Mouse (Mus musculus): ENCODE measurements around the gene Fabp3. TPM values are rescaled to one million over a fixed set of nuclear protein-coding genes. Genes with fewer than 3 reads are reported as not detected.

Gene Fabp3
- total and polyA plus RNA-seq, 2 experiments from 2014 or later, result 131 to 410 TPM

DNA sequence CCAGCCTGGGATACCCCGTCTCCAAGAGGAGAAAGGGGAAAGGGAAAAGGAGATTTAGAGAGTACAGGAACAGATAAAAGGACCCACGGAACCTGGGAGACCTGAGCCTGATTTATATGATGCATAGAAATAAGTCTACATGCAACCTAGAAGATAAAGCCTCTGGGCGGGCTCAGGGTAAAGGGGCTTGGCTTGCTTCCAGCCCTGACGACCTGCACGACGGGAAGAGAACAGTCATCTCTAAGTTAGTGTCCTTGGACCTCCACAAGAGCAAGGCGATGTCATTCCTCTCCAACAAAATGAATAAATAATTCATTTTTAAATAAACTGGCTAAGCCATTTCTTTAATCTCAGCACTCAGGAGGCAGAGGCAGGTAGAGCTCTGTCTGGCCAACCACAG, 14.2 kb downstream of the Fabp3 start:
- H3K27ac ChIP-seq, result no peak overlapping the region
- H3K27me3 ChIP-seq (ENCODE audit: insufficient read depth, low read length), result no peaks in the 10 kb centered on the region
- no peak for ATAC-seq
- peaks cover 39% of the 10 kb centered on the region for H3K36me3 ChIP-seq (ENCODE audit: insufficient read depth, low read length)
- H3K4me1 ChIP-seq (ENCODE audit: insufficient read depth, low read length), result no peaks in the 10 kb centered on the region
- WGBS, result 83% methylated on average over 7 of the region's 7 CpGs
- no peak for TF ChIP-seq CTCF (IDR thresholded peaks at IDR 0.05; ENCODE audit: low read depth)
- no peak overlapping the region for H3K4me2 ChIP-seq (ENCODE audit: low read depth, low read length)
- no peak for DNase-seq (ENCODE audit: low spot score)
- no peak overlapping the region for H3K4me3 ChIP-seq (ENCODE audit: low read length)
- no peak overlapping the region for H3K9ac ChIP-seq (replicated peaks; ENCODE audit: low read length)
- no peaks in the 10 kb centered on the region for H3K9me3 ChIP-seq (ENCODE audit: low read length)

DNA sequence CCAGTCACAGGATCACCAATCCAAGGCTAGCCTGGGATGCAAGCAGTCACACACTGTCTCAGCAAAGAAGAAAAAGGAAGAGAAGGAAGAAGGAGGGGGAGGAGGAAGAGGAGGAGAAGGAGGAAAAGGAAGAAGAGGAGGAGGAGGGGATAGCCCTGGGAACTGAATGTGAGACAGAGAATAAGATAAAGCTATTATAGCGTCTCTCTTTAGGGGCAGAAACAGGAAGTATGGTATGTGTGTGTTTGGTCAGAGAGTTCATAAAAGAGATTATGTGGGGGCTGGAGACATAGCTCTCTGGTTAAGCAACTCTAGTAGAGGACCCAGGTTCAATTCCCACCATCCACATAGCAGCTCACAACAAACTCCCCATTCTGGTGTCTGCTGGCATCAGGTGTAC, 14.8 kb downstream of the Fabp3 start:
- Histone ChIP-seq H3K36me3 (ENCODE audit: insufficient read depth, low read length) (peaks cover 39% of the 10 kb centered on the region), H3K27me3 (ENCODE audit: insufficient read depth, low read length) (no peaks in the 10 kb centered on the region), H3K9ac (replicated peaks; ENCODE audit: low read length) (no peak overlapping the region), H3K4me1 (ENCODE audit: insufficient read depth, low read length) (no peaks in the 10 kb centered on the region), H3K9me3 (ENCODE audit: low read length) (no peaks in the 10 kb centered on the region), H3K27ac (no peak overlapping the region), H3K4me2 (ENCODE audit: low read depth, low read length) (no peak overlapping the region), H3K4me3 (ENCODE audit: low read length) (no peak overlapping the region)
- WGBS, result 81% methylated on average over 1 of the region's 1 CpGs
- ATAC-seq (no peak), DNase-seq (ENCODE audit: low spot score) (no peak)
- TF ChIP-seq CTCF (IDR thresholded peaks at IDR 0.05; ENCODE audit: low read depth), result no peak

DNA sequence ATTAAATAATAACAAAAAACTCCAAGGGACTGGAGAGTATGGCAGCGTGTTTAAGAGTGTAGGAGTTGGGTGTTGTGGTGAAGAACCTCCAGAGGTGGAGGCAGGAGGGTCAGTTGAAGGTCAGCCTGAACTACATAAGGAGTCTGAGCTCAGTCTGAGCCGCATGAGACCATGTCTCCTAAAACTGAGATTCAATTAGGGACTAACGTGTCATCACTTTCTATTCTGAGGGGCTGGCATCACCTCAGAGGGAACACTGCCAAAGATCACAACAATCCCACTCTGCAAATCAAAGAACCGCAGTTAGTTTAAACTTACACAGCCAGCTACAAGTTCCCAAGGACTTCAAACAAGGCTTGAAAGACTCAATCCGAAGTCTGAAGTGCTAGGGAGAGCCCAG, 15.2 kb downstream of the Fabp3 start:
- DNase-seq (ENCODE audit: low spot score) (no peak), ATAC-seq (no peak)
- Histone ChIP-seq H3K4me3 (ENCODE audit: low read length) (no peak overlapping the region), H3K27ac (no peak overlapping the region), H3K9ac (replicated peaks; ENCODE audit: low read length) (no peak overlapping the region), H3K4me2 (ENCODE audit: low read depth, low read length) (no peak overlapping the region), H3K36me3 (ENCODE audit: insufficient read depth, low read length) (peaks cover 36% of the 10 kb centered on the region), H3K4me1 (ENCODE audit: insufficient read depth, low read length) (no peaks in the 10 kb centered on the region), H3K27me3 (ENCODE audit: insufficient read depth, low read length) (no peaks in the 10 kb centered on the region), H3K9me3 (ENCODE audit: low read length) (no peaks in the 10 kb centered on the region)
- TF ChIP-seq CTCF (IDR thresholded peaks at IDR 0.05; ENCODE audit: low read depth), result no peak
- 68% methylated on average over 5 of the region's 5 CpGs for WGBS

DNA sequence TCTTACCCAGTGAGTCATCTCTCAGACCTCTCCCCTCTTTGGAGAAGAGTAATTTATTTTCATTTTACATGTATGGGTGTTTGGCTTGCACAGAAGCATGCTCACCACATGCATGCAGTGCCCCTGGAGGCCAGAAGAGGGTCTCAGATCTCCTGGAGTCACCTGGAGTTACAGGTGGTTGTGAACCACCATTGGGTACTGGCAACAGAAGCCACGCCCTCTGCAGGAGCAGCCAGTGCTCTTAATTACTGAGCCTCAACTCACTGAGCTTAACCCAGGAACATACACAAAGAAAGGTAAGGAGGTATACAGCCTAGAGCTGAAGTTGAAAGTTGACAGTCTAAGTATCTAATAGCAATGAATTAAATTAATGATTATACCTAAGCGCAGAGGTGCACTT, 17.1 kb downstream of the Fabp3 start:
- TF ChIP-seq CTCF (IDR thresholded peaks at IDR 0.05; ENCODE audit: low read depth), result peak; percentile 29; the same call in 1 of the 2 replicates
- ATAC-seq (no peak), DNase-seq (ENCODE audit: low spot score) (no peak)
- Histone ChIP-seq H3K4me3 (ENCODE audit: low read length) (no peak overlapping the region), H3K4me1 (ENCODE audit: insufficient read depth, low read length) (no peaks in the 10 kb centered on the region), H3K27me3 (ENCODE audit: insufficient read depth, low read length) (no peaks in the 10 kb centered on the region), H3K9me3 (ENCODE audit: low read length) (no peaks in the 10 kb centered on the region), H3K27ac (no peak overlapping the region), H3K4me2 (ENCODE audit: low read depth, low read length) (no peak overlapping the region), H3K9ac (replicated peaks; ENCODE audit: low read length) (no peak overlapping the region), H3K36me3 (ENCODE audit: insufficient read depth, low read length) (peaks cover 35% of the 10 kb centered on the region)
- 93% methylated on average over 2 of the region's 2 CpGs for WGBS

DNA sequence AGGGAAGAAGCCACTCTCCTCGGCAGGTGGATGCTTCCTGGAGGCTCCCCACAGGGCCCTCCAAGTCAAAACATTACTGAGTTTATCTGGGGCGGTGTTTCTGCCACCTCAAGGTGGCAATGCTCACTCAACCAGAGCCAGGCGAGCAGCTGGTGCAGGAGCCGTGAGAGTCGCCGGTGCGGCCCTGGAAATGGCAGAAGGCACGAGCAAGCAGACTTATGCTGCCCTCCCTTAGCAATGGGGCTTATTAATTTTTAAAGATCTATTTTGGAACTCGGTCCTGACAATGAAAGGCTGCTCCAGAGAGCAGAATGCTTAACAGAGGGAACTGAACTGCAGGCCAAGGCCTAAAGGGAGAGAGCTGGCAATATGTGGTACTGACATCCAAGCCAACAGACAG, 19.0 kb downstream of the Fabp3 start:
- DNase-seq (ENCODE audit: low spot score), result peak; percentile 31
- H3K27me3 ChIP-seq (ENCODE audit: insufficient read depth, low read length), result no peaks in the 10 kb centered on the region
- peaks cover 27% of the 10 kb centered on the region for H3K36me3 ChIP-seq (ENCODE audit: insufficient read depth, low read length)
- no peak for ATAC-seq
- no peak for TF ChIP-seq CTCF (IDR thresholded peaks at IDR 0.05; ENCODE audit: low read depth)
- H3K4me3 ChIP-seq (ENCODE audit: low read length), result no peak overlapping the region
- H3K4me1 ChIP-seq (ENCODE audit: insufficient read depth, low read length), result no peaks in the 10 kb centered on the region
- H3K9ac ChIP-seq (replicated peaks; ENCODE audit: low read length), result no peak overlapping the region
- peak overlapping the region; percentile 0; the same call in 1 of the 2 replicates for H3K27ac ChIP-seq
- 67% methylated on average over 9 of the region's 9 CpGs for WGBS
- H3K9me3 ChIP-seq (ENCODE audit: low read length), result no peaks in the 10 kb centered on the region
- H3K4me2 ChIP-seq (ENCODE audit: low read depth, low read length), result no peak overlapping the region

DNA sequence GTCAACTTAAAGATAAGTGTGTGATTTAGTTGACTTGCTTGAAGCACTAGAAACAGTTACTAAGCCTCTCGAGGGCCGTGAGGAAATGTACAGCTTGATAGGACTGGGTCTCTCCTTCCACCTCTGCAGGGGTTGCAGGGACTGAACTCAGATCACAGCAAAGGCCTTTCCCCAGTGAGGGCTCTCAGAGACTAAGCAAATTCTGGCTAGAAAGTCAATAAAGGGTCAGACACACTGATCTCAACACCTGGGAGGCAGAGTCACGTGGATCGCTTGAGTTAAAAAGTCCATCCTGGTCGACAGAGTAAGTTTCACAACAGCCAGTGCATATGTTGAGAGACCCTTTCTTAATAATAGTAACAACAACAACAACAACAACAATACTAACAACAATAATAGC, 27.5 kb downstream of the Fabp3 start:
- WGBS, result 93% methylated on average over 5 of the region's 5 CpGs

DNA sequence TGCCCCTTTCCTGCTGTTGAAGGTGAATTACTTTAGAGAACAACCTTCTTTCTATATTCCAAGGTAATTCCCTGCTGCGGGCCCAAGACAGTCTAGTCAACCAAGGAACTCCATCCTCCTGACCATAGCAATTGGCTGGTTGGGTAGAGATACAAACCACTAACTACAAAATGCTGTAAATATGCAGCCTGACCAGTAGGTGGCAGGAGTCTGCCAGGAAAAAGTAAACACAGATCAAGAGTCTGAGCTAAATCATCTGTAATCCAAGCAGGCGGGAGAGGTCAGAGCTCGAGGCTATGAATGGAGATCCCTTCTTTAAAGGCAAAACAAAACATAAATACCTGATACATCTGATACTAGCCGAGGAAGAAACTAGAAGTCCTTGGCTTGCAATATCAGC, 33.3 kb downstream of the Fabp3 start:
- 25% methylated on average over 4 of the region's 4 CpGs for WGBS
- H3K36me3 ChIP-seq (ENCODE audit: insufficient read depth, low read length), result peaks cover 25% of the 10 kb centered on the region; the same call in 1 of the 2 replicates
- no peak overlapping the region for H3K4me2 ChIP-seq (ENCODE audit: low read depth, low read length)
- ATAC-seq, result 0 out of 2 replicates have a peak, but pooled peaks have one; percentile 43
- peak; percentile 84 for TF ChIP-seq CTCF (IDR thresholded peaks at IDR 0.05; ENCODE audit: low read depth)
- no peaks in the 10 kb centered on the region for H3K27me3 ChIP-seq (ENCODE audit: insufficient read depth, low read length)
- no peaks in the 10 kb centered on the region for H3K4me1 ChIP-seq (ENCODE audit: insufficient read depth, low read length)
- no peaks in the 10 kb centered on the region for H3K9me3 ChIP-seq (ENCODE audit: low read length)
- peak; percentile 78 for DNase-seq (ENCODE audit: low spot score)
- H3K27ac ChIP-seq, result no peak overlapping the region
- H3K9ac ChIP-seq (replicated peaks; ENCODE audit: low read length), result no peak overlapping the region
- H3K4me3 ChIP-seq (ENCODE audit: low read length), result no peak overlapping the region

More for the DNA sequence above, 27.5 kb downstream of the Fabp3 start:
- no peak for ATAC-seq
- Histone ChIP-seq H3K9ac (replicated peaks; ENCODE audit: low read length) (no peak overlapping the region), H3K9me3 (ENCODE audit: low read length) (no peaks in the 10 kb centered on the region), H3K4me3 (ENCODE audit: low read length) (no peak overlapping the region), H3K4me2 (ENCODE audit: low read depth, low read length) (no peak overlapping the region), H3K4me1 (ENCODE audit: insufficient read depth, low read length) (no peaks in the 10 kb centered on the region), H3K36me3 (ENCODE audit: insufficient read depth, low read length) (peaks cover 20% of the 10 kb centered on the region; the same call in 1 of the 2 replicates), H3K27me3 (ENCODE audit: insufficient read depth, low read length) (no peaks in the 10 kb centered on the region), H3K27ac (no peak overlapping the region)
- no peak for DNase-seq (ENCODE audit: low spot score)
- TF ChIP-seq CTCF (IDR thresholded peaks at IDR 0.05; ENCODE audit: low read depth), result no peak
